Mouse (Mus musculus) neural tube, embryonic 12.5 days (tissue): ENCODE measurements around the gene Stim2. TPM values are rescaled to one million over a fixed set of nuclear protein-coding genes. Genes with fewer than 3 reads are reported as not detected.

Experiments used
- ATAC-seq: fragments of 200-750 bp; cut with Nextera tagmentation; 2 replicates; pipeline ENCODE4 v1.8.0; 2017; ENCODE audit warnings: low read depth, mild to moderate bottlenecking, moderate TSS enrichment, moderate library complexity; ENCODE audit not compliant: low FRiP score
- H3K27ac ChIP-seq: fragments of 300-500 bp; sonication (generic); 2 replicates; pipeline ENCODE4 v1.5.1; 2016
- H3K27me3 ChIP-seq: fragments of 300-500 bp; sonication (generic); replicated peaks from 2 replicates; pipeline ENCODE4 v1.6.1; 2016; ENCODE audit warnings: mild to moderate bottlenecking
- H3K36me3 ChIP-seq: fragments of 300-500 bp; sonication (generic); 2 replicates; pipeline ENCODE4 v1.6.1; 2016; ENCODE audit warnings: mild to moderate bottlenecking
- H3K4me1 ChIP-seq: fragments of 300-500 bp; sonication (generic); 2 replicates; pipeline ENCODE4 v1.6.1; 2016
- H3K4me2 ChIP-seq: fragments of 300-500 bp; sonication (generic); replicated peaks from 2 replicates; pipeline ENCODE4 v1.6.1; 2016; ENCODE audit warnings: mild to moderate bottlenecking
- H3K4me3 ChIP-seq: fragments of 300-500 bp; sonication (generic); 2 replicates; pipeline ENCODE4 v1.5.1; 2016
- H3K9ac ChIP-seq: fragments of 300-500 bp; sonication (generic); 2 replicates; pipeline ENCODE4 v1.6.1; 2016; ENCODE audit warnings: mild to moderate bottlenecking
- H3K9me3 ChIP-seq: fragments of 300-500 bp; sonication (generic); 2 replicates; pipeline ENCODE4 v1.6.1; 2016; ENCODE audit warnings: mild to moderate bottlenecking
- WGBS: fragments of 180-500 bp; shearing (Covaris S2); methylation state at CpG from one replicate; pipeline ENCODE4 v1.1.7; 2016; 5-methylcytosine and 5-hydroxymethylcytosine counted together
- polyA plus RNA-seq: library from polyadenylated mRNA; unstranded; fragments of >200 nt; fragmentation: Nextera tagmentation; extraction: Ambion mirVana; gene quantifications from 2 replicates; pipeline ENCODE4 v1.2.1, GENCODE M21; 2016

The Stim2 gene
- polyA plus RNA-seq, 1 experiment from 2014 or later: 29.5 TPM

GRCm38 (mm10) chr5:54053673-54054366 is 55.5 kb downstream of the Stim2 start:
- Histone ChIP-seq H3K27me3 (no peaks in the 10 kb centered on the region), H3K9me3 (no peaks in the 10 kb centered on the region), H3K4me2 (no peak overlapping the region), H3K9ac (no peak overlapping the region), H3K27ac (no peak overlapping the region), H3K36me3 (0 out of 2 replicates have a peak, but pooled peaks cover 3% of the 10 kb centered on the region), H3K4me1 (peaks cover 7% of the 10 kb centered on the region; the same call in 1 of the 2 replicates), H3K4me3 (no peak overlapping the region)
- ATAC-seq: no peak
- 89% methylated on average over 7 of the region's 7 CpGs for WGBS

GRCm38 (mm10) chr5:54056266-54056665 is 58.0 kb downstream of the Stim2 start:
- Histone ChIP-seq H3K4me3 (no peak overlapping the region), H3K4me1 (no peaks in the 10 kb centered on the region), H3K36me3 (0 out of 2 replicates have a peak, but pooled peaks cover 3% of the 10 kb centered on the region), H3K27ac (no peak overlapping the region), H3K4me2 (no peak overlapping the region), H3K9ac (no peak overlapping the region), H3K27me3 (no peaks in the 10 kb centered on the region), H3K9me3 (no peaks in the 10 kb centered on the region)
- no peak for ATAC-seq
- WGBS: 94% methylated on average over 6 of the region's 6 CpGs

- no peak overlapping the region for H3K27ac ChIP-seq
- H3K4me1 ChIP-seq: no peaks in the 10 kb centered on the region
- ATAC-seq: no peak
- 0 out of 2 replicates have a peak, but pooled peaks cover 1% of the 10 kb centered on the region for H3K36me3 ChIP-seq
- H3K27me3 ChIP-seq: no peaks in the 10 kb centered on the region
- WGBS: 93% methylated on average over 6 of the region's 6 CpGs
- no peaks in the 10 kb centered on the region for H3K9me3 ChIP-seq
- no peak overlapping the region for H3K4me3 ChIP-seq
- no peak overlapping the region for H3K4me2 ChIP-seq
- no peak overlapping the region for H3K9ac ChIP-seq
Observed at GRCm38 (mm10) chr5:54059998-54060397, 61.7 kb downstream of the Stim2 start.

GRCm38 (mm10) chr5:54062079-54062478 is 63.8 kb downstream of the Stim2 start:
- Histone ChIP-seq H3K36me3 (no peaks in the 10 kb centered on the region), H3K9ac (no peak overlapping the region), H3K9me3 (no peaks in the 10 kb centered on the region), H3K27me3 (no peaks in the 10 kb centered on the region), H3K27ac (no peak overlapping the region), H3K4me1 (no peaks in the 10 kb centered on the region), H3K4me3 (no peak overlapping the region), H3K4me2 (no peak overlapping the region)
- WGBS: 89% methylated on average over 7 of the region's 7 CpGs
- ATAC-seq: no peak

GRCm38 (mm10) chr5:54067591-54067990 is 69.3 kb downstream of the Stim2 start:
- no peak for ATAC-seq
- H3K36me3 ChIP-seq: no peaks in the 10 kb centered on the region
- H3K4me1 ChIP-seq: no peaks in the 10 kb centered on the region
- WGBS: 86% methylated on average over 3 of the region's 3 CpGs
- no peaks in the 10 kb centered on the region for H3K27me3 ChIP-seq
- no peaks in the 10 kb centered on the region for H3K9me3 ChIP-seq
- H3K27ac ChIP-seq: no peak overlapping the region
- no peak overlapping the region for H3K4me3 ChIP-seq
- H3K9ac ChIP-seq: no peak overlapping the region
- no peak overlapping the region for H3K4me2 ChIP-seq

- WGBS: 89% methylated on average over 2 of the region's 2 CpGs
- no peak for ATAC-seq
- H3K4me1 ChIP-seq: 0 out of 2 replicates have a peak, but pooled peaks cover 3% of the 10 kb centered on the region
- H3K4me3 ChIP-seq: no peak overlapping the region
- H3K36me3 ChIP-seq: no peaks in the 10 kb centered on the region
- no peaks in the 10 kb centered on the region for H3K9me3 ChIP-seq
- no peaks in the 10 kb centered on the region for H3K27me3 ChIP-seq
- no peak overlapping the region for H3K27ac ChIP-seq
- H3K9ac ChIP-seq: no peak overlapping the region
- no peak overlapping the region for H3K4me2 ChIP-seq
Observed at GRCm38 (mm10) chr5:54070549-54070948, 72.2 kb downstream of the Stim2 start.

GRCm38 (mm10) chr5:54071288-54071687 is 73.0 kb downstream of the Stim2 start:
- H3K9me3 ChIP-seq: no peaks in the 10 kb centered on the region
- 0 out of 2 replicates have a peak, but pooled peaks cover 3% of the 10 kb centered on the region for H3K4me1 ChIP-seq
- 92% methylated on average over 5 of the region's 5 CpGs for WGBS
- no peaks in the 10 kb centered on the region for H3K36me3 ChIP-seq
- ATAC-seq: no peak
- H3K9ac ChIP-seq: no peak overlapping the region
- no peak overlapping the region for H3K27ac ChIP-seq
- H3K4me2 ChIP-seq: no peak overlapping the region
- H3K4me3 ChIP-seq: no peak overlapping the region
- no peaks in the 10 kb centered on the region for H3K27me3 ChIP-seq

- H3K4me1 ChIP-seq: 0 out of 2 replicates have a peak, but pooled peaks cover 3% of the 10 kb centered on the region
- ATAC-seq: no peak
- no peak overlapping the region for H3K9ac ChIP-seq
- H3K4me2 ChIP-seq: no peak overlapping the region
- no peak overlapping the region for H3K4me3 ChIP-seq
- H3K9me3 ChIP-seq: no peaks in the 10 kb centered on the region
- H3K27me3 ChIP-seq: no peaks in the 10 kb centered on the region
- no peak overlapping the region for H3K27ac ChIP-seq
- no peaks in the 10 kb centered on the region for H3K36me3 ChIP-seq
- WGBS: 88% methylated on average over 7 of the region's 7 CpGs
Observed at GRCm38 (mm10) chr5:54071705-54072104, 73.4 kb downstream of the Stim2 start.

GRCm38 (mm10) chr5:54073291-54073690 is 75.0 kb downstream of the Stim2 start:
- Histone ChIP-seq H3K9ac (no peak overlapping the region), H3K4me2 (no peak overlapping the region), H3K36me3 (no peaks in the 10 kb centered on the region), H3K9me3 (no peaks in the 10 kb centered on the region), H3K4me1 (0 out of 2 replicates have a peak, but pooled peaks cover 3% of the 10 kb centered on the region), H3K27me3 (no peaks in the 10 kb centered on the region), H3K4me3 (no peak overlapping the region), H3K27ac (no peak overlapping the region)
- no peak for ATAC-seq
- WGBS: 43% methylated on average over 1 of the region's 1 CpGs

GRCm38 (mm10) chr5:54079997-54080396 is 81.7 kb downstream of the Stim2 start:
- H3K36me3 ChIP-seq: no peaks in the 10 kb centered on the region
- 94% methylated on average over 1 of the region's 1 CpGs for WGBS

GRCm38 (mm10) chr5:54087912-54088311 is 89.6 kb downstream of the Stim2 start:
- H3K36me3 ChIP-seq: no peaks in the 10 kb centered on the region
- H3K9ac ChIP-seq: no peak overlapping the region
- no peak overlapping the region for H3K4me3 ChIP-seq
- no peaks in the 10 kb centered on the region for H3K27me3 ChIP-seq
- no peak overlapping the region for H3K27ac ChIP-seq
- no peaks in the 10 kb centered on the region for H3K4me1 ChIP-seq
- no peak for ATAC-seq
- H3K4me2 ChIP-seq: no peak overlapping the region
- H3K9me3 ChIP-seq: no peaks in the 10 kb centered on the region
- 93% methylated on average over 3 of the region's 3 CpGs for WGBS

More at GRCm38 (mm10) chr5:54079997-54080396, 81.7 kb downstream of the Stim2 start:
- Histone ChIP-seq H3K4me3 (no peak overlapping the region), H3K27ac (no peak overlapping the region), H3K4me1 (no peaks in the 10 kb centered on the region), H3K9me3 (no peaks in the 10 kb centered on the region), H3K9ac (no peak overlapping the region), H3K4me2 (no peak overlapping the region), H3K27me3 (no peaks in the 10 kb centered on the region)
- ATAC-seq: no peak

GRCm38 (mm10) chr5:54098219-54098618 is 99.9 kb downstream of the Stim2 start:
- no peaks in the 10 kb centered on the region for H3K9me3 ChIP-seq
- H3K4me3 ChIP-seq: no peak overlapping the region
- no peak overlapping the region for H3K4me2 ChIP-seq
- H3K36me3 ChIP-seq: no peaks in the 10 kb centered on the region
- 86% methylated on average over 6 of the region's 6 CpGs for WGBS
- H3K27ac ChIP-seq: no peak overlapping the region
- ATAC-seq: no peak
- H3K9ac ChIP-seq: no peak overlapping the region
- H3K4me1 ChIP-seq: 0 out of 2 replicates have a peak, but pooled peaks cover 4% of the 10 kb centered on the region
- no peaks in the 10 kb centered on the region for H3K27me3 ChIP-seq

- ATAC-seq: no peak
- Histone ChIP-seq H3K9me3 (no peaks in the 10 kb centered on the region), H3K9ac (no peak overlapping the region), H3K4me1 (0 out of 2 replicates have a peak, but pooled peaks cover 4% of the 10 kb centered on the region), H3K27me3 (no peaks in the 10 kb centered on the region), H3K27ac (no peak overlapping the region), H3K4me2 (no peak overlapping the region), H3K36me3 (no peaks in the 10 kb centered on the region), H3K4me3 (no peak overlapping the region)
- WGBS: 63% methylated on average over 3 of the region's 3 CpGs
Observed at GRCm38 (mm10) chr5:54100916-54101315, 102.6 kb downstream of the Stim2 start.
